Mouse (Mus musculus) ES-E14 (cell line): ENCODE measurements around the gene Sv2b.

Source experiments
- CHD2 ChIP-seq: IDR thresholded peaks from 2 replicates; pipeline ENCODE4 v1.6.1; 2014; ENCODE audit warnings: mild to moderate bottlenecking, low read depth, low read length, inconsistent platforms
- HCFC1 ChIP-seq: IDR thresholded peaks from 2 replicates; pipeline ENCODE4 v1.6.1; 2012; ENCODE audit warnings: low read length, inconsistent platforms, borderline replicate concordance; ENCODE audit not compliant: insufficient read depth
- MAFK ChIP-seq: IDR thresholded peaks from 2 replicates; pipeline ENCODE4 v1.6.1; 2014; ENCODE audit warnings: mild to moderate bottlenecking, low read depth, low read length, inconsistent platforms; ENCODE audit not compliant: insufficient read depth
- ZC3H11A ChIP-seq: IDR thresholded peaks from 2 replicates; pipeline ENCODE4 v1.6.1; 2012; ENCODE audit warnings: low read depth, mild to moderate bottlenecking, inconsistent platforms, low read length, borderline replicate concordance
- ZNF384 ChIP-seq: IDR thresholded peaks from 2 replicates; pipeline ENCODE4 v1.6.1; 2012; ENCODE audit warnings: low read depth, low read length, inconsistent platforms

DNA sequence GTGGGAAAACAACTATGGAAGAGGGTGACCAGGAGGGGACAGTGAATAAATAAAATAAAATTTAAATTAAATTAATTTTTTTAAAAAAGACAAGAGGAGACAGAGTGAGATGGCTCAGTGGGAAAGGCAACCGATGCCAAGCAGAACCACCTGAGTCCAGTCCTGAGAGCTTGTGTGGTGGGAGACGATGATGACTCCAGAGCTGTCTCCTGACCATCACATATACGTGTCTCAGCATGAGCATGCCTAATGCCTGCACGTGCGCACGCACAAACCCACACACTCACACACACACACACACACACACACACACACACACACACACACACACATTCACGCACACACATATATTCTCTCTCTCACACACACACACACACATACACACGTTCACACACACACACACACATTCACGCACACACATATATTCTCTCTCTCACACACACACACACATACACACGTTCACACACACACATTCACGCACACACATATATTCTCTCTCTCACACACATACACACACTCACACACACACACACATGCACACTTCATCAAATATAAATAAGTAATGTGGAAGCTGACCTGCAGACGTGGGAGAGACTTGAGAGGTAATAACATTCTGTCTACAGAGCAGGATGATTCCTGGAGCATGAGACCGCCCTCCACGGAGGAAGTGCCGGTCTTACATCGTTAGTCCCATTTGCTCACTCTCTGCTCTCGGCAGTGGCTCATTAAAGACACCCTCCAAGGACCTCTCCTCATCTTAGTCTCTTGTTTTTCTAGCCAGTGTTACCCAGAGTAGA lies 206.3 kb downstream of the Sv2b start:
- no peak for TF ChIP-seq MAFK
- no peak for TF ChIP-seq HCFC1
- no peak for TF ChIP-seq CHD2
- TF ChIP-seq ZNF384 = no peak
- no peak for TF ChIP-seq ZC3H11A
